Mouse (Mus musculus) stomach, embryonic 16.5 days (tissue): ENCODE results near the gene Npepl1. TPM values are rescaled to one million over a fixed set of nuclear protein-coding genes. Genes with fewer than 3 reads are reported as not detected.
A peak's percentile ranks its signal among the peaks of the same experiment; 100 is the strongest.

Source experiments
- ATAC-seq: fragments of 200-750 bp; cut with Nextera tagmentation; 2 replicates; pipeline ENCODE4 v1.8.0; 2017; ENCODE audit warnings: moderate number of reproducible peaks, moderate TSS enrichment; ENCODE audit not compliant: insufficient read depth, low FRiP score
- H3K27ac ChIP-seq: fragments of 300-500 bp; sonication (generic); 2 replicates; pipeline ENCODE4 v1.5.1; 2014; ENCODE audit warnings: low read length
- H3K27me3 ChIP-seq: fragments of 300-500 bp; sonication (generic); 2 replicates; pipeline ENCODE4 v1.6.1; 2014; ENCODE audit warnings: low read length, control low read depth, mixed read lengths; ENCODE audit not compliant: control insufficient read depth, insufficient read depth
- H3K36me3 ChIP-seq: fragments of 300-500 bp; sonication (generic); 2 replicates; pipeline ENCODE4 v1.6.1; 2014; ENCODE audit warnings: low read length; ENCODE audit not compliant: control insufficient read depth, insufficient read depth
- H3K4me1 ChIP-seq: fragments of 300-500 bp; sonication (generic); 2 replicates; pipeline ENCODE4 v1.6.1; 2014; ENCODE audit warnings: low read length, control low read depth, mixed read lengths; ENCODE audit not compliant: control insufficient read depth, insufficient read depth
- H3K4me2 ChIP-seq: fragments of 300-500 bp; sonication (generic); 2 replicates; pipeline ENCODE4 v1.6.1; 2014; ENCODE audit warnings: low read depth, low read length, mixed read lengths
- H3K4me3 ChIP-seq: fragments of 300-500 bp; sonication (generic); replicated peaks from 2 replicates; pipeline ENCODE4 v1.5.1; 2014; ENCODE audit warnings: mild to moderate bottlenecking, low read length
- H3K9ac ChIP-seq: fragments of 300-500 bp; sonication (generic); 2 replicates; pipeline ENCODE4 v1.6.1; 2014; ENCODE audit warnings: low read length
- H3K9me3 ChIP-seq: fragments of 300-500 bp; sonication (generic); replicated peaks from 2 replicates; pipeline ENCODE4 v1.6.1; 2016; ENCODE audit warnings: low read length, control low read depth; ENCODE audit not compliant: control insufficient read depth
- WGBS: fragments of 180-500 bp; shearing (Covaris S2); extraction: QIAGEN DNeasy Blood & Tissue Kit; methylation state at CpG from one replicate; pipeline ENCODE4 v1.1.7; 2014; 5-methylcytosine and 5-hydroxymethylcytosine counted together
- polyA plus RNA-seq: library from polyadenylated mRNA; unstranded; fragments of >200 nt; fragmentation: Nextera tagmentation; extraction: Ambion mirVana; gene quantifications from 2 replicates; pipeline ENCODE4 v1.2.1, GENCODE M21; 2015

The Npepl1 gene
- polyA plus RNA-seq = 46.9 and 55.1 TPM in 2 replicates

GRCm38 (mm10) chr2:174109991-174110782 is at the start of gene Npepl1:
Gene Npepl1 (plus strand): TSS chr2:174110349.
- Histone ChIP-seq H3K4me1 (peaks cover 15% of the 10 kb centered on the region), H3K9ac (peak within 1 kb of the TSS; percentile 97), H3K27ac (peak within 1 kb of the TSS; percentile 39), H3K4me3 (peak within 1 kb of the TSS; percentile 62), H3K27me3 (no peaks in the 10 kb centered on the region), H3K9me3 (no peaks in the 10 kb centered on the region), H3K4me2 (peak within 1 kb of the TSS; percentile 95), H3K36me3 (no peaks in the 10 kb centered on the region)
- ATAC-seq = peak; percentile 92
- WGBS = 3% methylated on average over 76 of the region's 90 CpGs

GRCm38 (mm10) chr2:174061219-174061618 is 48.9 kb upstream of the Npepl1 start:
- Histone ChIP-seq H3K27ac (no peak overlapping the region), H3K4me2 (no peak overlapping the region), H3K4me1 (0 out of 2 replicates have a peak, but pooled peaks cover 4% of the 10 kb centered on the region), H3K4me3 (no peak overlapping the region), H3K27me3 (no peaks in the 10 kb centered on the region), H3K9ac (no peak overlapping the region), H3K9me3 (no peaks in the 10 kb centered on the region), H3K36me3 (no peaks in the 10 kb centered on the region)
- no peak for ATAC-seq
- WGBS = 18% methylated on average over 2 of the region's 2 CpGs

GRCm38 (mm10) chr2:174063074-174063473 is 47.1 kb upstream of the Npepl1 start:
- no peaks in the 10 kb centered on the region for H3K9me3 ChIP-seq
- no peak for ATAC-seq
- no peaks in the 10 kb centered on the region for H3K27me3 ChIP-seq
- 70% methylated on average over 6 of the region's 6 CpGs for WGBS
- no peaks in the 10 kb centered on the region for H3K36me3 ChIP-seq
- H3K4me3 ChIP-seq = no peak overlapping the region
- H3K27ac ChIP-seq = peak overlapping the region; percentile 4; the same call in 1 of the 2 replicates
- no peak overlapping the region for H3K9ac ChIP-seq
- no peak overlapping the region for H3K4me2 ChIP-seq
- H3K4me1 ChIP-seq = 0 out of 2 replicates have a peak, but pooled peaks cover 4% of the 10 kb centered on the region

- Histone ChIP-seq H3K4me1 (0 out of 2 replicates have a peak, but pooled peaks cover 4% of the 10 kb centered on the region), H3K9ac (no peak overlapping the region), H3K36me3 (no peaks in the 10 kb centered on the region), H3K9me3 (no peaks in the 10 kb centered on the region), H3K27me3 (no peaks in the 10 kb centered on the region), H3K4me2 (no peak overlapping the region), H3K27ac (peak overlapping the region; percentile 4; the same call in 1 of the 2 replicates), H3K4me3 (no peak overlapping the region)
- ATAC-seq = 0 out of 2 replicates have a peak, but pooled peaks have one; percentile 37
- 39% methylated on average over 9 of the region's 9 CpGs for WGBS
Measured at GRCm38 (mm10) chr2:174063527-174064211, 46.5 kb upstream of the Npepl1 start.

GRCm38 (mm10) chr2:174067793-174068419 is 42.2 kb upstream of the Npepl1 start:
- no peak overlapping the region for H3K4me2 ChIP-seq
- no peaks in the 10 kb centered on the region for H3K27me3 ChIP-seq
- no peaks in the 10 kb centered on the region for H3K9me3 ChIP-seq
- H3K36me3 ChIP-seq = no peaks in the 10 kb centered on the region
- H3K4me3 ChIP-seq = no peak overlapping the region
- WGBS = 75% methylated on average over 6 of the region's 6 CpGs
- H3K4me1 ChIP-seq = 0 out of 2 replicates have a peak, but pooled peaks cover 2% of the 10 kb centered on the region
- ATAC-seq = peak; percentile 79; the same call in 1 of the 2 replicates
- no peak overlapping the region for H3K9ac ChIP-seq
- H3K27ac ChIP-seq = no peak overlapping the region

- ATAC-seq = no peak
- Histone ChIP-seq H3K4me1 (peaks cover 5% of the 10 kb centered on the region), H3K36me3 (no peaks in the 10 kb centered on the region), H3K9me3 (no peaks in the 10 kb centered on the region), H3K4me3 (no peak overlapping the region), H3K4me2 (no peak overlapping the region), H3K27ac (no peak overlapping the region), H3K27me3 (no peaks in the 10 kb centered on the region), H3K9ac (no peak overlapping the region)
- 57% methylated on average over 3 of the region's 3 CpGs for WGBS
Measured at GRCm38 (mm10) chr2:174069532-174070049, 40.6 kb upstream of the Npepl1 start.

- peaks cover 15% of the 10 kb centered on the region for H3K4me1 ChIP-seq
- H3K4me2 ChIP-seq = no peak overlapping the region
- H3K4me3 ChIP-seq = no peak overlapping the region
- 61% methylated on average over 5 of the region's 5 CpGs for WGBS
- no peak overlapping the region; the same call in 1 of the 2 replicates for H3K27ac ChIP-seq
- no peaks in the 10 kb centered on the region for H3K27me3 ChIP-seq
- no peaks in the 10 kb centered on the region for H3K36me3 ChIP-seq
- H3K9me3 ChIP-seq = no peaks in the 10 kb centered on the region
- no peak overlapping the region for H3K9ac ChIP-seq
- ATAC-seq = no peak
Measured at GRCm38 (mm10) chr2:174071406-174071805, 38.7 kb upstream of the Npepl1 start.

- 61% methylated on average over 5 of the region's 5 CpGs for WGBS
- Histone ChIP-seq H3K4me1 (peaks cover 23% of the 10 kb centered on the region), H3K27ac (peak overlapping the region; percentile 99), H3K36me3 (no peaks in the 10 kb centered on the region), H3K4me2 (no peak overlapping the region), H3K4me3 (no peak overlapping the region), H3K9ac (no peak overlapping the region), H3K9me3 (no peaks in the 10 kb centered on the region), H3K27me3 (no peaks in the 10 kb centered on the region)
- no peak for ATAC-seq
Measured at GRCm38 (mm10) chr2:174073156-174073790, 36.9 kb upstream of the Npepl1 start.
